Mouse (Mus musculus) ES-E14 (cell line): ENCODE results near the gene Cwc25.

Experiments
- CHD2 ChIP-seq: IDR thresholded peaks from 2 replicates; pipeline ENCODE4 v1.6.1; 2014; ENCODE audit warnings: mild to moderate bottlenecking, low read depth, low read length, inconsistent platforms
- HCFC1 ChIP-seq: IDR thresholded peaks from 2 replicates; pipeline ENCODE4 v1.6.1; 2012; ENCODE audit warnings: low read length, inconsistent platforms, borderline replicate concordance; ENCODE audit not compliant: insufficient read depth
- ZC3H11A ChIP-seq: IDR thresholded peaks from 2 replicates; pipeline ENCODE4 v1.6.1; 2012; ENCODE audit warnings: low read depth, mild to moderate bottlenecking, inconsistent platforms, low read length, borderline replicate concordance

DNA sequence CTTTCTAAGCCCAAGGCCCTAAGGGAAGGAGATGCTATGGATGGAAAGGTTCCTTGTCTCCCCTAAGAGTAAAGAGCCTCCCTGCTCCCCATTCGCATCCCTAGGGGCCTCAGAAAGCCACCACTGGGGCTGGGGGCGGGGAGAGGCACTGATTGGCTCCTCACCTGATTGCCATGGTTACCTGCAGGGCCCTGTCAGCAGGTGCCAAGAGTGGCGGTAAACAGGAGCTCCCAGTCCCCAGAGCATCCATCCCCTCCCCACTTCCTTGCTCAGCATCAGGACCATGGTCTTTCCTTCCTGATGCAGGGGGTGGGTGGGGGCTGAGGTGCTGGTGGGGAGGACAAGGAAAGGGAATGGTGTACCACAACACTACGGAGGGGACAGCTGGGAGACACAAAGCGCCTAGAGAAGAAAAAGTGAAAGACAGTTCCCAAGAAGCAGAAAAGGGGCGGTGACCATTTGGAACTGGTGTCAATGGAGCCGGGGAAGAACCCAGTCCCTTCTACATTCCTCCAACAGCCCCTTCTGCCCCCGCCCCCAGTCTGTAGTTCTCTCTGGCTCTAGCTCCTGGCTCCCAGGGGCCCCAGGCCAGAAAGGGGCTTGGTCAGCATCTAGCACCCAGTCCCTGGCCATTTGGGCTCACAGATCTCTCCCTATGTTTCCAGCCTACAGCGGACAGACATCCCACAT, 70.5 kb downstream of the Cwc25 start:
- TF ChIP-seq HCFC1 (no peak), ZC3H11A (no peak), CHD2 (no peak)
